Mouse (Mus musculus) ES-CJ7 (cell line): ENCODE measurements at regions not wholly inside any gene's neighbourhood (a gene's known extent, or its start where the extent isn't known, plus 50 kb on each side); places are given as distances from the start of the nearest gene placed in this dataset.

Experiments
- DNase-seq: peaks from one replicate; pipeline ENCODE4 v3.0.0; 2011; ENCODE audit warnings: low read depth, low spot score

DNA sequence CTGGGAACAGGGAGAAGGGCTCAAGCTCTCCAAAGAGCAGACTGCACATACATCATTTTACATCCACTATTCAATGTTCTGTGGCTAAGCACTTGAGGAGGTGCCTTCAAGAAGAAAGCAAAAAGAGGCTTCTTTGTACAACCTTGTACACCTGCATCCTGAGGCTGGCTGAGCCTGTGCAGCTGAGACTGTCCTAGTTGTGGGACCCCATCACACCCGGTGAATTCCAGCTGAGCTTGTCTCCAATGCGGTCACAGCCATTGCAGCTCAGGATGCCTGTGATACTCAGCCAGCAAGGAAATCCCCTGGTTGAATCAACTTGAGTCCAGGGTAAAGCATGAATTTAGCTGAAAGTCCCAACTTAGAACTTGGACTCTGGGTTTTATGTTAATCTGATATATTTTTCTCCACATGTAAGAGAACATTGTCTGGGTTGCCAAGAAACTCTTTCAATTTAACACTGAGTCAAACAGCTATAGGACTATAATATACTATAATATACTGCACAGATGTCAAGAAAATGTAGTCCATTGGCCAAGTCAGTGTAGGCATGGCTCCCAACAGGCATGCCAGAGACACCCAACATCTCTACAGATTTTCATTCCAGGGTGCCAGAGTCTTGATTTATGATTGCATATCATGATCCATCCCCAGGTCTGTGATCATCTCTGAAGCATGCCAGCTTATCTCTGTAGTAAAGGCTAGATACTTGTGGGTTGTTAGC, 599.2 kb downstream of the Pard3 start:
- no peak for DNase-seq

- DNase-seq: no peak
Measured at GRCm38 (mm10) chr8:127666606-127667005, 602.9 kb downstream of the Pard3 start.

- DNase-seq: no peak
Measured at GRCm38 (mm10) chr8:127668991-127669390, 605.3 kb downstream of the Pard3 start.

DNA sequence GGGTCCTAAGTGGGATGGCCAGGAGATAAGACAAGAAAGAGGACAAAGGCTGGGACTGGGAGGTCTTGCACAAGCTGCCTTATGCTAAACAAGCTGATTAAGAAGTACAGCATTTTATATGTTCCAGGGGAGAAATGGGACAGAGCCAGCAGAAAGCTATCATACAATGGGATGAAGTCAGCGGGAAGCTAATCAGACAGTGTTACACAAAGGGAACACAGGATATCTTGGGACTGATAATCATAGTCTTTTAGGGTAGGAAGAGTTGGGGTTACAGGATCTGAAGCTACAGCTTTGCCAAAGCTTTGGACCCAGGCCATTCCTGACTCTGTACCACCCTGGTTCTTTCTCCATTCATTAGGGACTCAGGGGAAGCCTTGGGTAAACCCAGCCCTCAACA, 610.4 kb downstream of the Pard3 start:
- DNase-seq: no peak

DNA sequence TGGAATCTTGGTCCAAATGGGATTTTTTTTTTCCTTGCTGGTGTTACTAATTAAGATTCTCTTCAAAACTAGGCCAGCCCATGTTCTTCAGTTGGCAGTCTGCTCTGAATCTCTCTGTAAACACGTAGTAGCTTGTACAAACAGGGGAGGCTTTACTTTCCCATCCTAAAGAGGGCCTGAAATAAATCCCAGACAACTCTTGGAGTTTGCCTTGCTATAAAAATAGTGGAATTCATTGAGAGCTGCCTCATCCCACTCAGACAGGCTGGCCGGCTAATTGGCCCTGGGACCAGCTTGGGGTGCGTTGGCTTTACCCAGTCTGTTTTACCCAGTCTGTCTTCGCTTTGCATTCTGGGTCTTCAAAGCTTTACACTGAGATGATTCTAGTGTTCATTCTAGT, 611.7 kb downstream of the Pard3 start:
- no peak for DNase-seq

DNA sequence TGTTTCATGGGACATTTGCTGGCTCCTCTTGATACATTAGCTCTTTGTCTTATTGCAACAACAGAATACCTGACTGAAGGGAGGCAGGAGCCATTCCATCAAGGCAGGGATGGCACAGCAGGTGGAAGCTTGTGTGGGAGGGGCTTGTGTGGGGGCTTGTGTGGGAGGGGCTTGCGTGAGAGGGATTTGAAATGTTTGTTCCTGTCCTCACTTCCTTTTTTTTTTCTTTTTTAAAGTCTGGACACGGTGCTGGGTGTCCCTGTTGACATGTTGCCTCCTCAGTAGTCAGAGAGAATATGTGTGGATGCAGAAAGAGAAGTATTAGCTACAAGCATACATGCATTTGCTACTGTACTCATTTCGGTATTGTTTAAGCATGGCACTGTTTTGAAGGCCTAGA, 616.5 kb downstream of the Pard3 start:
- DNase-seq: no peak

DNA sequence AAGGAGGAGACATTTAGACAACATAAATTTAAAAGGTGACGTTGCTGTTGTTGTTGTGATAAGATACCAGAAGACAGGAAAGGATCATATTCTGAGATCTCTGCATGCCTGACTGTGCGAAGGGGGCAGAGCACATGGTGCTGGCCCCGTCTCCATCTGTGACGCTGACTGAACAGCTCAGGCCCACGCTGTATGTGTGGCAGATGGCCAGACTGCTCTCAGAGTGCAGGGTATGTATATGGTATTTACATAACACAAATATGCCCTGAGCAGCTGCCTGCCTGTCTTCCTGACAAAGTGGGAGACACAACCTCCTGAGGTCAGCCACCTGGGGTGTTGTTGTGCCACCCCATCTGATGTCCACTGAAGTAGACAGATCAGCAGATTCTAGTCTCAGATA, 620.5 kb downstream of the Pard3 start:
- DNase-seq: no peak

- DNase-seq: no peak
Measured at GRCm38 (mm10) chr8:127690792-127691191, 627.1 kb downstream of the Pard3 start.

DNA sequence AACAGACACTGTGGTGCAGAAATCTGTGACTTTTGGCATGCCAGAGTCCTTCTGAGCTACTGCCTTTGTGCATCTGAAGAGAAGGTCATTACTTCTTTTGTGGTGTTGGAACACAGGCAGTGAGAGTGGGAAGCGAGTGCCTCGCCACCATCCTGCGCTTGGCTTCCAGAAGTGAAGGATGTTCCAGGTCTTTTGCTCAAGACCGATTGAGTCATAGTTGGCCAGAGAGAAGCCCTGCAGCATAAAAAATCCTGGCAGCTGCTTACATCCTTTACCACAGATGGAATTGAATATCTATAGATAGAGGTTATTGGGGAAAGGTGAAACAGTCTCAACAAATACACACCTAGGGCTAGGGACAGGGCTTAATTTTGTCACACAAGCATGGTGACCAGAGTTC, 634.7 kb downstream of the Pard3 start:
- no peak for DNase-seq

DNA sequence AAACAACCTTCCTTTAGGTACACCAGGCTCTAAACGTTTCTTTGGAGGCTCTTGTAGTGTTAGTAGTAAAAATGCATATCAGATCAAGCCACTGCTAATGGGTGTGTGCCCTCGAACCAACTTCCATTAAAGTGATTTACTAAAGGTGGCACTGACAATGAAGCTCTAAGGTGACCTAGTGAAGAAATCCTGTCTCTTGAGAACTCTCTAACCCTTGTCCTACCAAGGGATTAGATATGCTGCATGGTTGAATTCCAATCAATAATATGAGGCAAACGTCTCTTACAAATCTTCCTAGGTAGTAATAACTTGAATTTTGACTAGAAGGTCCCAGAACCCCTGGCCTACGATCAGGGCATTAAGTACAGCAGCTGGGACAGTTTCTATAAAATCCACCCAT, 640.7 kb downstream of the Pard3 start:
- no peak for DNase-seq

DNA sequence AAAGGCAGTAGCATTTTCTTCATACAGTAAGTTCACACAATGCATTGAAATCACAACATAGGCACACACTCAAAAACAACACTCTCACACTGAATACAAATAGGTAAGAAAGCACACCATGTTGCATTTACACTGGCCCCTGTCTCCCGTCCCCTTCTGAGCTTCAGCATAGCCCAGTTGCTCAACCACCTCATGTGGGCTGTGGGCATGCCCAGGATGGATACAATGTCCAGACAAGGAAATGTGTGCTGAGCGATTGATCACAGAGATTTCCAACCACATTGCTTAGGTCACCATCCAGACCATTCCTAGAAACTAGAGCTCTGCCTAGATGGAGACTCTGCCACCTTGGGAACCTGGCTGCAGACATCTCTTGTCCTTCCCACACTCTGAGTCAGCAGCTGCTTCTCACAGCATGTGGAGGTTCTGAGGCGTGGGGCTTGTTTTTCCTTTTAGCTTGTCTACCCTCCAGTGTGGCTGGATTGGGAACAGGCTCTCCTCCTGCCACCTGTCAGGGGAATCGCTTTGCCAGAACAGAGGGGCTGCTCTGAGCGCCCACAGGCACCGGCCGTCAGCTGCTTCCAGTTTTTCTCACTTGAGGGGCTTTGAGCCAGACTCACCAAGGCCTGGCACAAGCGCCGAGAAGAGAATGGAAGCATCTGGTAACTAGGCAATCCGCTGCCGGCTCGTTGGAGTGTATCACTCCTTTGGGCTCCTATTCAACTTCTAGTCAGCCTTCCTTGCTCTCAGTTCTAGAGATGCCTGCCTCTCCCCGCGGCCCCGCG, 642.5 kb downstream of the Pard3 start:
- DNase-seq: no peak

GRCm38 (mm10) chr8:127709439-127709838, 645.7 kb downstream of the Pard3 start:
- no peak for DNase-seq

DNA sequence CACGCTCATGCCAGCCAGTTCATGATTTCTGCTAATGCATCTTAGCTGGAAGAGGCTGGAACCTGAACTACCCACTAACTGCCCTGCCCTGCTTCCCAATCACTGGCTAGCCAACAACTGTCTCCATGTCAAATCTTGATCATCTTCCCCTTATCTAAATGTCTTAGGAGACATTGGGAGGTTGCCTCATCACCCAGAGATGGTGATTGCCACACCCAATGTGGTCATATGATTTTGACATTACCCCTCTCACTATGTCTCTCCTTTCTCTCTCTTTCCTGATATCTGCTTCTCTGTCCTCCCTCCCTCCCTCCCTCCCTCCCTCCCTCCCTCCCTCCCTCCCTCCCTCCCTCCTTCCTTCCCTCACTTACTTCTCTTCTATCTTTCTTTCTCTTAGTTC, 643.3 kb upstream of the Nrp1 start:
- no peak for DNase-seq

- no peak for DNase-seq
Measured at GRCm38 (mm10) chr8:127717969-127718368, 640.4 kb upstream of the Nrp1 start.

GRCm38 (mm10) chr8:127719881-127720280, 638.5 kb upstream of the Nrp1 start:
- DNase-seq: no peak

DNA sequence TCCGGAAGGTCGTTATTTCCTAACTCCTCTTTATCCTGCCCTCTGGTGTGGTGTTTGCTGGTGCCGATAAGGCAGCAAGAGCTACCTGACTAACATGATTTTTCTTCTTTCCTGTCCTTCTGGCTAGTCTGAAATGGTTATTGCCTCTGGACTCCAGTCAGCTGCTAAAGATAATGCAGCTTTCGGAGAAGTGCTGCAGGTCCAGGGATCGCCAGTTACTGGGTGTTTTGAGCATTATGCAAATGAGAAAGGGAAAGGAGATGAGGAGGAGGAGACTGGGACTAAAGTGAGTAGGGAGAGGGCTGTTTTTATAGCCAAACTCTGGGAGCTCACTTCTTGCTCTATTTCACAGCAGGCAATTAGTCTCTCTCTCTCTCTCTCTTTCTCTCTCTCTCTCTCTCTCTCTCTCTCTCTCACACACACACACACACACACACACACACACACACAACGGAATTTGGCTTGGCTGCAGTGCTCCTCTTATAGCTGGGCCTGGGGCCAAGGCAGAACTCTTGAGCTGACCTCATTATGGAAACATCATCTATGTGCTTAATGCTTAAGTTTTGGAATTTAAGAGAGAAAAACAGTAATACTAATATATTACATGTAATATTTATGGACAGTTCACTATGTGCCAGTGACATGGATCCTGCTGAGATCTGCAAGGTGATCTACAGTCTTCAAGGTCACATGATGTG, 637.7 kb upstream of the Nrp1 start:
- no peak for DNase-seq

- no peak for DNase-seq
Measured at GRCm38 (mm10) chr8:127721624-127722023, 636.8 kb upstream of the Nrp1 start.

- no peak for DNase-seq
Measured at GRCm38 (mm10) chr8:127734059-127734458, 624.3 kb upstream of the Nrp1 start.

GRCm38 (mm10) chr8:127742236-127742635, 616.2 kb upstream of the Nrp1 start:
- DNase-seq: no peak

DNA sequence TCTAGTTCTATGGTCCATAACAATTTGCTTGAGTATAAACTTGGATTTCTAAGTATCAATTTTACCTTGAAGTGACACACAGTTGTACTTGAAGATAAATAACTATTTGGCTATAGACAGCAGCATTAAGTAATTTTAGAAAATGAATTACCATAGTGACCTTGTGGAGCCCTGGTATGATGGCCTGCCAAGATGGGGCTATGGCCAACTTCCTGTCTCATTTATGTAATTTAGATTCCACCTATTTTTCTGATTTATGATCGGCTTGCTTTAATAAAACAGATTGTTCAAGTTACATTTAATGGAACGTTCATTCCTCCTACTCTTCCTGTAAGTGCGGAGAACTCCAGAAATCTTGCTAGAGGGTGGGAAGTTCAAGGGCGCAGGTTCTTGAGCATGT, 613.2 kb upstream of the Nrp1 start:
- DNase-seq: no peak

- no peak for DNase-seq
Measured at GRCm38 (mm10) chr8:127746456-127746855, 611.9 kb upstream of the Nrp1 start.

DNA sequence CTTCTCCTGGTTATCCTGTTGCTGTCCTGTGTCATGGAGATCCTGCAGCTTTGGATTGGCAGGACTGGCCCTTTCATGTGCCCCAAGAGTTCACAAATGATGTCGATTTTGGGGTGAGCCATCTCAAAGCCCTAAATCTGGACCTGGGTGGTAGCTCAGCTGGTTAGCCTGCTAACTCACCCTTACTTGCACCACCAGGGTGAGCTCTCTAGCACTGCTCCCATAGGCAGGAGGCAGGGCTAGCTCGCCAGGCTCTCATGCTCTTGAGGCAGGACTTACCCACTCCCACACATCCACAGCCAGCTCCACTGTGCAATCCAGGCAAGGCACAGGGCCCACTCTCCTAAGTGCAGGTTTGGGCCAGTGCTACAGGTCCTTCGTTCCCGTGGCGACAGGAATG, 605.5 kb upstream of the Nrp1 start:
- DNase-seq: peak; percentile 15
